Mouse (Mus musculus) embryonic facial prominence, embryonic 12.5 days (tissue): ENCODE measurements around the gene Jmjd1c. TPM values are rescaled to one million over a fixed set of nuclear protein-coding genes. Genes with fewer than 3 reads are reported as not detected.

Source experiments
- ATAC-seq: fragments of 200-750 bp; cut with Nextera tagmentation; 2 replicates; pipeline ENCODE4 v1.8.0; 2017; ENCODE audit not compliant: insufficient number of reproducible peaks, insufficient read depth, low FRiP score, low TSS enrichment
- H3K27ac ChIP-seq: fragments of 300-500 bp; sonication (generic); 2 replicates; pipeline ENCODE4 v1.5.1; 2016; ENCODE audit warnings: mild to moderate bottlenecking
- H3K27me3 ChIP-seq: fragments of 300-500 bp; sonication (generic); 2 replicates; pipeline ENCODE4 v1.6.1; 2016; ENCODE audit warnings: mild to moderate bottlenecking, moderate library complexity
- H3K36me3 ChIP-seq: fragments of 300-500 bp; sonication (generic); 2 replicates; pipeline ENCODE4 v1.6.1; 2016; ENCODE audit warnings: mild to moderate bottlenecking
- H3K4me1 ChIP-seq: fragments of 300-500 bp; sonication (generic); 2 replicates; pipeline ENCODE4 v1.6.1; 2016
- H3K4me2 ChIP-seq: fragments of 300-500 bp; sonication (generic); replicated peaks from 2 replicates; pipeline ENCODE4 v1.6.1; 2016; ENCODE audit warnings: mild to moderate bottlenecking, moderate library complexity
- H3K4me3 ChIP-seq: fragments of 300-500 bp; sonication (generic); 2 replicates; pipeline ENCODE4 v1.5.1; 2016; ENCODE audit warnings: mild to moderate bottlenecking
- H3K9ac ChIP-seq: fragments of 300-500 bp; sonication (generic); 2 replicates; pipeline ENCODE4 v1.6.1; 2016; ENCODE audit warnings: mild to moderate bottlenecking, moderate library complexity
- H3K9me3 ChIP-seq: fragments of 300-500 bp; sonication (generic); 2 replicates; pipeline ENCODE4 v1.6.1; 2016; ENCODE audit warnings: mild to moderate bottlenecking, moderate library complexity
- WGBS: fragments of 180-500 bp; shearing (Covaris S2); methylation state at CpG from one replicate; pipeline ENCODE4 v1.1.7; 2016; 5-methylcytosine and 5-hydroxymethylcytosine counted together
- polyA plus RNA-seq: library from polyadenylated mRNA; unstranded; fragments of >200 nt; fragmentation: Nextera tagmentation; extraction: Ambion mirVana; gene quantifications from 2 replicates; pipeline ENCODE4 v1.2.1, GENCODE M21; 2016

Jmjd1c gene
- polyA plus RNA-seq, 1 experiment from 2014 or later: 56.3 TPM

DNA sequence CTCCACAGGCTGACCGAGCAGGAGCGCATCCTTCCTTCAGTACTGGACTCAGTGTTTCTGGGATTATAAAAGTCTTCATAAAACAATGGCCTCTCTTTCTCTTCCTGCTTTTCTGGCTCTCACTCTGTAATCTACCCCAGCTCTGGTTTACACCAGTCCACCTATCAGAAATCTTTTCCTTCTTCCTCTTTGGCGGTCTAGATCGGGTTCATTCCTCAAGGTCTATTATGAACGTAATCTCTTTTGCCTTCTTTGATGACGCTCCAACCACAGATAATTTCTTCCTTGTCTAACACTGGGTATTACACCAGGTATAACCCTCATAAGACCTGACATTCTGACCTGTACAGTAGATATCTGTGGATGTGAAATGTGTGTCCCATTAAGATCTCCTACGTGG lies 1.0 kb upstream of the Jmjd1c start:
- Histone ChIP-seq H3K4me1 (peaks cover 24% of the 10 kb centered on the region), H3K9ac (no peak overlapping the region), H3K4me2 (0 out of 2 replicates have a peak overlapping the region, but pooled peaks have one; percentile 71), H3K27ac (no peak overlapping the region), H3K4me3 (no peak overlapping the region; the same call in 1 of the 2 replicates), H3K36me3 (no peaks in the 10 kb centered on the region), H3K9me3 (no peaks in the 10 kb centered on the region), H3K27me3 (no peaks in the 10 kb centered on the region)
- no peak for ATAC-seq
- WGBS: 80% methylated on average over 7 of the region's 7 CpGs

DNA sequence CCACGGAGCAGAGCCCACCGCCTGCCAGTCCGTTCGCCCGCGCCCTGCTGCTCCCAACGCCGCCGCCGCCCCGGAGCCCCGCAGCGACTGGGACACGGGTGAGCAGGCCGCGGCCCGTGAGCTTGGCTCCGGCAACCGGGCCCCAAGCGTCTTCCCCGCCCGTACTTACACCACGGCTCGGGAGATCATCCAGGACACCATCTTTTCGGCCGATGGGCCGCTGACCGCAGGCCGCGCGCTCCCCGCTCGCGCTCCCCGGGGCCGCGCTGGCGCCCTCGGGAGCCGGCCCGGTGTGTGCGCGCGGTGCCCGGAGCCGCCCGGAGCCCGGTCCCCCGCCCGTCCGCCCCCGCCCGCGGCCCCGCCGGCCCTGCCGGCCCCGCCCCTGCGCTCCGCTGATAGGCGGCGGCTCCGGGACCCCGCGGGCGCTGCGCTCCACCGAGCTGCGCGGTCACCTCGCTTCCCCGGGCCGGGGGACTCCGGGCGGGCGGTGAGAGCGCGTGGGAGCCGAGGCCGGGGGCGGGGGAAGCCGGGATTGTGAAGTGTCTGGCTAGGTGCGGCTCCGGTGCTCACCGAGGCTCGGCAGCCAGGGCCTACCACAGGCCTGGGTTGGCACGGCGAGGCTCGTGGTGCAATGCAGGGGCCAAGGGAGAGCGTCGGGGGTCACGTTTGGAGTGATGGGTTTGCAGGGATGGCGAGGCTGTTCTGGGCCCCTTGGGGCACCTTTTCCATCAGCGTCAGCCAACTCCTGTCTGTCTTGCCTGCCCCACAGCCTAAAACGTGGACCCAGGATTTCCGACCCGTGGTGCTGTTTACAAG lies 904 bp downstream of the Jmjd1c start, which contains the start of gene Reep3:
Reep3 (minus strand) TSS at position 325 of the 816 bp plus-strand sequence.
- peak within 1 kb of the TSS; percentile 71 for H3K4me2 ChIP-seq
- H3K36me3 ChIP-seq: no peaks in the 10 kb centered on the region
- H3K4me3 ChIP-seq: peak within 1 kb of the TSS; percentile 89
- H3K9ac ChIP-seq: peak within 1 kb of the TSS; percentile 99
- H3K4me1 ChIP-seq: peaks cover 31% of the 10 kb centered on the region
- H3K27ac ChIP-seq: peak within 1 kb of the TSS; percentile 99
- no peaks in the 10 kb centered on the region for H3K9me3 ChIP-seq
- peak; percentile 79 for ATAC-seq
- no peaks in the 10 kb centered on the region for H3K27me3 ChIP-seq
- 1% methylated on average over 75 of the region's 97 CpGs for WGBS

DNA sequence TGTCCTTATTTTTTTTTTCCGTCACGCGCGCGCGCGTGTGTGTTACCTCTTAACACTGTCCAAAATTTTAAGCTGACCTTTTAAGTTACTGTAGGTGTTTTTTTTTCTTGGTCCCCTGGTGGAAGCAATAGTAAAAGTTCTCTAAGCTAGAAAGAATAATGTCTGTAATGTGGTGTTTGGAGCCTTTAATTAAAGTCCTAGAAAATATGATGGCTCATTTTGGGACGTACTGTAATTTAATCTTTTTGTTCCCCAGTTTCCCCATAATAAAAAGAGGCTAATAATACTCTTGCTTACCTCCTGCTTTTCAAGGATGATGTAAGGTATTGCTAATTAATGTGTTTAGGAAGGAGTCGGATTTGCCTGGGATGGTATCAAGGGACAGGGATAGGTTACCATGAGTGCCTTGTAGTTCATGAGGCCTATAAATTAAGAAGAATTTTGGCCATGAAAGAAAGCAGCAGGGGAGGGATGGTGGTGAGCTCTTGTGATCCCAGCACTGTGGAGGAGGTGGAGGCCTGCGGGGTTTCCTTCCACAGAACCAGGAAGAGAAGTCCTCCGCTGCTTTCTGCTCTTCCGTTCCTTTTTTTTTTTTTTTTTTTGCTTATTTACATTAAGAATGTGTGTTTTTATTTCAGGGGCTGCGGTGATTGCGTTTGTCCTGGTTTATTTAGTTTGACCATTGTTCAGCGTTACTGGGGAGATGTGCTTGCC lies 1.7 kb downstream of the Jmjd1c start:
- 1% methylated on average over 15 of the region's 15 CpGs for WGBS
- Histone ChIP-seq H3K9ac (peak overlapping the region; percentile 99), H3K4me2 (peak overlapping the region; percentile 71), H3K27ac (peak overlapping the region; percentile 99), H3K36me3 (no peaks in the 10 kb centered on the region), H3K4me3 (peak overlapping the region; percentile 89), H3K27me3 (no peaks in the 10 kb centered on the region), H3K4me1 (peaks cover 36% of the 10 kb centered on the region), H3K9me3 (no peaks in the 10 kb centered on the region)
- no peak for ATAC-seq

DNA sequence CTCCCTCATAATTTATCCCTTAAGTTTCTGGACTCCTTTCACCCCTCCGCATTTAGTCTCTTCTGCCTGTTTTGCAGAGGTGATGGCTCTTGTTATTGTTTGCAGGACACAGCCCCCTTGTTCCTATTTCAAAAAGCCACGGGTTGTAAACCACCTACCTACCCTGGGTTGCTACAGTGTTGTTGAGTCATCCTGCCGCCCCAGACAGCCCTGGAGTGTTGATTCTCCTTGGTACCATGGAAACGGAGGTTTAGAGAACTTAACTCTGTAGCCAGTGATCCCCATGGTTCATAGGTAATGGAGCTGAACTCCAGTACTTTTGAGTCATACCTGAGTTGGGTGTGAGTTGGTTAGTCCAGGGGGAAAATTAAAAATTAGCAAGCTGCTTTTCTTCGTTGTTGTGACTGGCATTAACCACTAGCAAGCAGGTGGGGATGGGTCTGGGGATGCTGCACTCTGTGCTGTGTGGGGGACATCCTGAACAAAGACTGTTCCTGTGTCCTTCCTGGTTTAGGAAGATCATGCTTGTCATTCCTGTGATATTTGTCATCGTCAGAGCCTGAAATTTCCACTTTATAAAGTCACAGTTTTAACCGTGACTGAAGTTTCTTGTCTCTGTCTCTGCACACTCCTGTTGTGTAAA lies 2.6 kb downstream of the Jmjd1c start:
- H3K36me3 ChIP-seq: no peaks in the 10 kb centered on the region
- H3K4me3 ChIP-seq: peak overlapping the region; percentile 89
- H3K9ac ChIP-seq: 0 out of 2 replicates have a peak overlapping the region, but pooled peaks have one; percentile 1
- WGBS: 17% methylated on average over 7 of the region's 7 CpGs
- no peaks in the 10 kb centered on the region for H3K27me3 ChIP-seq
- H3K9me3 ChIP-seq: no peaks in the 10 kb centered on the region
- ATAC-seq: no peak
- H3K27ac ChIP-seq: no peak overlapping the region
- H3K4me1 ChIP-seq: peaks cover 44% of the 10 kb centered on the region
- peak overlapping the region; percentile 71 for H3K4me2 ChIP-seq

DNA sequence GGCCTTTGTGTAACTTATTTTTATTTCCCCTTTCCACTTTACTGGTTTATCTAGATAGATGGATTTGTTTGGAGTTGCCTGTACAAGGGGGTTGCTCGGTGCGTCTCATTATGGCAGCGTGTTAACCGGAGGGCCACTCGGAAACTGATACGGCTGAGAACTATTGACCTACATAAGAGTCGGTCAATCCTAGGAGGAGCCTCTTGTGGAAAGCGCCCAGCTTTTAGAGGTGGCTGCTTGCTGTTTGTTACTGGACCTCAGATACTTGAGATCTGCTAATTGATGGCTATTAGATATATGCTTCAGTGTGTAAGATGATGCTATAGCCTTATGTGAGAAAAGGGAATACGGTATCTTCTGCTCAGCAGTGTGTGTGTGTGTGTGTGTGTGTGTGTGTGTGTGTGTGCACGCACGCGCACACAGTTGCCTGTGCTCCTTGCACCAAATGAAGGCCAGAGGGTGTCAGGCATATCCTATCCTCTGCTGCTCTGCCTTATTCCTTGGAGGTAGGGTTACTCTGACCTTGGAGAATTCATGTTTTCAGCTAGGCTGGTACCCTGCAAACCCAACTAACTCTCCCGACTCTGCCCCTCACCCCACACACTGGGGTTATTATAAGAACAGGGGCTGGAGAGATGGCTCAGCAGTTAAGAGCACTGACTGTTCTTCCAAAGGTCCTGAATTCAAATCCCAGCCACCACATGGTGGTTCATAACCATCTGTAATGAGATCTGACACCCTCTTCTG lies 3.4 kb downstream of the Jmjd1c start:
- Histone ChIP-seq H3K36me3 (no peaks in the 10 kb centered on the region), H3K27me3 (no peaks in the 10 kb centered on the region), H3K27ac (no peak overlapping the region), H3K4me3 (no peak overlapping the region), H3K4me1 (peaks cover 53% of the 10 kb centered on the region), H3K4me2 (peak overlapping the region; percentile 71), H3K9ac (no peak overlapping the region), H3K9me3 (no peaks in the 10 kb centered on the region)
- WGBS: 37% methylated on average over 13 of the region's 13 CpGs
- ATAC-seq: no peak

DNA sequence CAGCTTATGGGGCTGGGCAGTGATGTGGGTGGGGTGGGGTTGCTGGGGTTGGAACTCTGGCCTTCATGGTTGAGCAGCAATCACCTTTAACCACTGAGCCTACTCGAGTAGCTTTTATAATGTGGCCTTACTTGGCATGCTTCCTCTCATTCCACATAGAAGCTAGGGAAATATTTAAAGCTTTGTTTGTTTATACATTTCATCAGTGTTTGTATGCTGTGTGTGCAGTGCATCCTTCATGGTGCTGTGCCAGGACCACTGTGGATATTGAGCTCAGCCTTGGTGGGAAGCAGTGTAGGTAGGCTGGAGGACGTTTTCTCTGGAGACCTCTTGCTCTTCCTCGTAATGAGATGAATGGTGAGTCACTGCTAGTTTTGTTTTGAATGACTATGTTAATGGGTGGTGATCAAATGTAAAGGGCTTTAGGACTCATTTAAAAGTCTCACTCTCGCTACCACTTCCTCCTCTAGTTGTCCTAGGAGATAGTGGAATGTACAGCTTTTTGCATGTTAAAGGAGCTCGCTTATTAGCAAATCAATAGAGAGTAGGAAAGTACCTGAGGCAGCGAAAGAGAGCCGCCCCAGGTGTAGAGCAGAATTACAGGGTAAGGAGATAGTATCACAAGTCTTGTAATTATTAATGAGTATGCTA lies 4.2 kb downstream of the Jmjd1c start:
- H3K4me3 ChIP-seq: no peak overlapping the region
- ATAC-seq: no peak
- H3K4me1 ChIP-seq: peaks cover 60% of the 10 kb centered on the region
- no peaks in the 10 kb centered on the region for H3K9me3 ChIP-seq
- no peaks in the 10 kb centered on the region for H3K36me3 ChIP-seq
- WGBS: 54% methylated on average over 7 of the region's 7 CpGs
- no peak overlapping the region for H3K4me2 ChIP-seq
- H3K27me3 ChIP-seq: no peaks in the 10 kb centered on the region
- H3K9ac ChIP-seq: no peak overlapping the region
- no peak overlapping the region for H3K27ac ChIP-seq

DNA sequence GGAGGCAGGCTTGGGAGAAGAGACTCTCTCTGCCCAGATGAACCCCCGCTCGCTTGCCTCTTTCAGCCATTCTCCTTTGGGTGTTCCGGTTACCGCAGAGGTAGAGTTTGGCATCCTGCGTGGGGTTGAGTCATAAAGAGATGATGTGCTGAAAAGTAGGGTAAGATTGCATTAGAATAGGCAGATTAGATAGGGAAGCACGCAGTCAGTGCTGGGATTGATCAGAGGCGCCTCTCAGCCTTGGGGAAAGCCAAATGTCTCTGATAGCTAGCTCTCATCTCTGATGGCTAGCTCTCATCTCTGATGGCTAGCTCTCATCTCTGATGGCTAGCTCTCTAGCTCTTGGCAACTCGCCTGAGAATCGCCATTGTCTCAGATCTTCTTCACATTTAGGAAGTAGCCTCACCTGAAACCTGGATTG lies 4.9 kb downstream of the Jmjd1c start:
- H3K27ac ChIP-seq: no peak overlapping the region
- no peak for ATAC-seq
- H3K4me3 ChIP-seq: no peak overlapping the region
- 66% methylated on average over 9 of the region's 9 CpGs for WGBS
- H3K4me1 ChIP-seq: peaks cover 67% of the 10 kb centered on the region
- H3K36me3 ChIP-seq: no peaks in the 10 kb centered on the region
- H3K9ac ChIP-seq: no peak overlapping the region
- H3K4me2 ChIP-seq: no peak overlapping the region
- H3K9me3 ChIP-seq: no peaks in the 10 kb centered on the region
- H3K27me3 ChIP-seq: no peaks in the 10 kb centered on the region

DNA sequence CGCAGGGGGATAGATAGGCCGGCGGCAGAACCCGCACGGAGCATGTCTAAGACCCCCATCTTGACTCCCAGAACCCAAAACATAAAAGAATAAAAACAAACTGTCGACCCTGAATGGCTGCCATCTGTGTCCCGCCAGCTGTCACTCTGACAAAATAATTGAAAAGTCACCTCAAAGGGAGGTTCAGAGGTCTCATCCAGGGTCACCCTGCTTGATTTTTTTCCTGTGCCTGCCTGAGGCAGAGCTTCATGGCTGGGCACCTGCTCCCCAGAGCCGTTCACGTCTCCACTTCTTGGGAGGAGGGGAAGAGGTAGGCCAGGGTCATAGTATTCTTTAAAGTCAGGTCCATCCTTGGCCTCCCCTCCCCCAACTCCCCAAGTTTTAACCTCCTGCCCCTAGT lies 8.6 kb downstream of the Jmjd1c start:
- no peak for ATAC-seq
- H3K4me2 ChIP-seq: no peak overlapping the region
- 12% methylated on average over 9 of the region's 9 CpGs for WGBS
- no peaks in the 10 kb centered on the region for H3K36me3 ChIP-seq
- no peak overlapping the region for H3K4me3 ChIP-seq
- H3K4me1 ChIP-seq: peaks cover 68% of the 10 kb centered on the region
- no peaks in the 10 kb centered on the region for H3K27me3 ChIP-seq
- no peak overlapping the region for H3K9ac ChIP-seq
- no peaks in the 10 kb centered on the region for H3K9me3 ChIP-seq
- H3K27ac ChIP-seq: no peak overlapping the region

DNA sequence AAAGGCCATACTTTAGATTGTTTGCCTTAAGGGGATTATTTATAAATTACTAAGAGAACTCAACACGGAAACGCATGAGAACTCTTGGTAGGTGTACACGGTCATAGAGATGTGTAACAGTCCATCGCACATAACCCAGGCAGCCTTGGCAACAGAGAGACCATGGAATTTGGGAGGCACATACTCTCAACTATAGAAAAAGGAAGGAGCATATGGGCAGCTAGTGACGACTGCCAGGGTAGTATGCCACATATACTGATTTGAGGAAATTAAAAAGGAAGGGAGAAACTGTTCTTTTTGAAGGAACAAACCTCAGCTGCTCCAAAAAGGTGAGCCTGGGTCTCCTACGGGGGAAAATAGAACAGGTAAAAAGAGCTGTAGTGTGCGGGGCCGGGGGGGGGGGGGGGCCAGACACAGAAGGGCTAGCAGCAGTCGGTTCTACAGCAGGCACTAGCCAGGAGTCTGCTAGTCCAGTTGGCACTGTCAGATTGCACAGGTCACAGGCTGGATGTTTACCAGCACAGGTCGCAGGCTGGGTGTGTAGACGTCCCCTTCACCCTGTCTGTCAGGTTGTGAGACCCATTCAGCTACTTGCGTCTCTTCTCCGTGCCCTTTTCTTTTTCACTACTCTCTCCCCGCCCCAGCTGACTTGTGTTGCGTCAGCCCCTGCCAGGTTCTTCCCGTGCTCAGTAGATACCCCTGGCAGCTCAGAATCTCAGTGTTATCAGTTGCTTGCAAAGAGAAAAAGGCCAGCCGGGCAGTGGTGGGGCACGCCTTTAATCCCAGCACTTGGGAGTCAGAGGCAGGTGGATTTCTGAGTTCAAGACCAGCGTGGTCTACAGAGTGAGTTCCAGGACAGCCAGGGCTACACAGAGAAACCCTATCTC lies 9.6 kb downstream of the Jmjd1c start:
- Histone ChIP-seq H3K36me3 (no peaks in the 10 kb centered on the region), H3K27me3 (no peaks in the 10 kb centered on the region), H3K27ac (no peak overlapping the region), H3K4me1 (peaks cover 67% of the 10 kb centered on the region), H3K9me3 (no peaks in the 10 kb centered on the region), H3K9ac (no peak overlapping the region), H3K4me2 (no peak overlapping the region), H3K4me3 (no peak overlapping the region)
- 68% methylated on average over 19 of the region's 19 CpGs for WGBS
- ATAC-seq: no peak

DNA sequence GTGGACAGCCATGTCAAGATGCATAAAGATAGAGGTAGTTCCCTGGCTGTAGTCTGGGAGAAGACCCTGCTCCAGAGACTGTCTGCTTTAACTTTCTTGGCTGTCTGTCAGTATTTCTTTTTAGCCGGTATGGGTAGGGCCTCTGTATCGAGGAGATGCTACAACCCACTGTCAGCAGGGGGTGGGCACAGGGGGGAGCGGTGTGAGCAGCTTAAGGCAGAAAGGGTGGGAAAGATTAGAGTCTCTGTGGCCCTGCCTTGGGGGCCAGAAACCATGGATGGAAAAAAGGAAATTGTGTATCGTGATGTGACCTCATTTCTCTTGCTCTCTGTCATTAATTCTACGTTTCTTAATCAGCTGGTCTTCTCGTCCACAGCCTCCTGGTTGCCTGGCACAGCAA lies 10.5 kb downstream of the Jmjd1c start:
- no peaks in the 10 kb centered on the region for H3K36me3 ChIP-seq
- no peak overlapping the region for H3K9ac ChIP-seq
- peaks cover 70% of the 10 kb centered on the region for H3K4me1 ChIP-seq
- no peaks in the 10 kb centered on the region for H3K9me3 ChIP-seq
- no peak overlapping the region for H3K4me2 ChIP-seq
- no peak for ATAC-seq
- no peak overlapping the region for H3K4me3 ChIP-seq
- no peak overlapping the region for H3K27ac ChIP-seq
- no peaks in the 10 kb centered on the region for H3K27me3 ChIP-seq
- 53% methylated on average over 6 of the region's 6 CpGs for WGBS
